Mouse (Mus musculus): Measurements from ENCODE around the gene Ltb4r2.

- TF ChIP-seq POLR2A (IDR thresholded peaks at IDR 0.05; ENCODE audit: low read depth, low read length) (no peak), CTCF (IDR thresholded peaks at IDR 0.05; ENCODE audit: extremely low read depth, insufficient read depth, insufficient read length, insufficient replicate concordance) (no peak)
Observed at GRCm38 (mm10) chr14:55734869-55735268, 26.4 kb upstream of the Ltb4r2 start.
